Mouse (Mus musculus): Measurements from ENCODE around the gene Isca1.
A peak's percentile ranks its signal among the peaks of the same experiment; 100 is the strongest.

Gene Isca1

DNA sequence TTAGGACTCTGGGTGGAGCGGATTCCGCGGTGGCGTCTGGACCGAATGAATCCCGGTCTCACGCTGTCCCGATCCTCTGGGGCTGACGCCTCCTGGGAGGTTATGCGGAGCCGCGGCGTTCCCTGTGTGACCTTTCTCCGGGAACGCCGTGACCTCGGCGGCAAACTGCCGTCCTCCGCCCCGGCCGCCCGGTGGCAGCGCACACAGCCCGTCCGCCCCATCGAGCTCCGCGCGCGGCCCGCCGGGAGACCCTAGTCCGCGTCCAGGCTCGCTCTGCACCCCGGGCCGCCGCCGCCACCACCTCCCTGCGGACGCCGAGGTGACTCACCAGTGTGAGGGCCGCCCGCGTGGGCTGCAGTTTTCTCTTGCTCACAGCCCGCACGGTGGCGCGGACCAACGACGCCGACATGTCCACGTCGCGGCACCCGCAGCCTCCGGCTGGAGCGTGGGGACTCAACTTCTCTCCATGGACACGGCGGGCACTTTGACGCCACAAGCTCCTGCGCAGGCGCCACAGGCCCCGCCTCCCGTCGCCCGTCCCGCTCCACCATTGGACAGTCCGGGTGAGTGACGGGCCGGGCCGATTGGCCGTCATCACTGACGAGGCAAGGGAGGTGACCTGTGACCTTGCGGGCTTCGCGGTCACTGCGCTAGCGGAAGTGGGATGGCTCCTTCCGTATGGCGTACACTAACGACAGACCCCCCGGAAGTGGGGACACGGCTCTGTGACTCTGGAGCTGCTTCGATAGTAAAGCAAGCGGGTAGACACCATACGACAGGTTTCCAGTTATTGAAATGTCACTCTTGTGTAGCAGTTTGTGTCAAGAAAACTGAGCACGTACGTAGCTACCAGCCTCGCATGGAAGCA, at the start of gene Isca1:
Gene Isca1 (minus strand): TSS at position 515 of the 868 bp plus-strand sequence.
- peak; percentile 98 for DNase-seq (ENCODE audit: low read depth, low spot score)

DNA sequence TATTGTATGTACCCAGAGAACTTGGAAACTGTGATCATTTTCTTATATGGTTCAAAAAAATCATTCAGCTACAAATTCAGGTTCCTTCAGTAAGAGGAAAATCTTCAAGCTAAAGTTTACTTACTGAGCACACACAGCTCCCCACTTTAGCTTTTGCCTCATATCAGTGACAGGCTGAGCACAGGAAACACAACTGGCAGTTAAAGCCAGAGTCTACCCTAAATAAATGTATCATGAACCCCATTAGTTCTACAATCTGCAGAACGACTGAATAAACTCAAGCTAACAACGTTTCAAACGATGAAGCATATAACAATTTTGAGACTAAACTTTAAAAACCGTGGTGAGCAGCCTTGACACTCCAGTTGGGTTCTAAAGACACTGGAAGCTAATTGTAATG, 47.7 kb upstream of the Isca1 start:
- DNase-seq (ENCODE audit: low read depth, low spot score): no peak

GRCm38 (mm10) chr13:59814109-59814591, 44.5 kb upstream of the Isca1 start:
- no peak for DNase-seq (ENCODE audit: low read depth, low spot score)

DNA sequence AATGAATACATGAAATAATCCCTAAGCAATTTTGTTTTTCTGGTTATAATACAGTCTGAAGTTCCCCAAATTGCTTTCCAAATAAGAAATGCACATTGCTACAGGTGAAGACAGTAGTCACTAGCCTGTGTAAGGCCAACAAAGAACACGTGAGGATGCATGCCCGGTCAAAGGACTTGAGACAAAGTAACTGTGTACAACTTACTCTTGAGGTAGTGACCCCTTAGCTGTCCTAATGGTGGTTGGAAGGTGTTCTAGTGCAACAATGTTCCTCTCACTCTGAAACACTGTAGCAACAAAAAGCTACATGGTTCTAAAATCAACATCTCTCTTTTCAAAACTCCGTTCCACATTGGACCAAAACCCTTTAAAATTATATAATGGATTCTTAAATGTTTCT, 42.0 kb upstream of the Isca1 start:
- no peak for DNase-seq (ENCODE audit: low read depth, low spot score)

DNA sequence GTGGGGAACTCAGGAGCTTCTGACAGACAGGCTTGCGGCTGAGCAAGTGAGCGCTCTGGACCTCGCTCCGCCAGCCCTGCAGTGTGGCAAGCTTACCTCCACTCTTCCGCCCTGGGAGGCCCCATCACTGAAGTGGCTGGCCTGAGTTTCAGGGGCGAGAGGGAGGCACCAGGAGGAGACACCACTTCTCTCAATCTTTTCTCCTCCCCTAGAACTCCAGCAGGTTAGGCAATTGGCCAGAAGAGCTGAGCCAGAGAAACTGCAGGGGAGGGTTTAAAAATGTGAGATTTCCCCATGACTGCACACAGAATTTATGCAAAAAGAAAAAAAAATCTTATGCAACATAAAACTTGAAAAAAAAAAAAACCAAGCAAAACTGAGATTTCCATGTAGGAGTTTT, 31.4 kb upstream of the Isca1 start:
- DNase-seq (ENCODE audit: low read depth, low spot score): no peak

DNA sequence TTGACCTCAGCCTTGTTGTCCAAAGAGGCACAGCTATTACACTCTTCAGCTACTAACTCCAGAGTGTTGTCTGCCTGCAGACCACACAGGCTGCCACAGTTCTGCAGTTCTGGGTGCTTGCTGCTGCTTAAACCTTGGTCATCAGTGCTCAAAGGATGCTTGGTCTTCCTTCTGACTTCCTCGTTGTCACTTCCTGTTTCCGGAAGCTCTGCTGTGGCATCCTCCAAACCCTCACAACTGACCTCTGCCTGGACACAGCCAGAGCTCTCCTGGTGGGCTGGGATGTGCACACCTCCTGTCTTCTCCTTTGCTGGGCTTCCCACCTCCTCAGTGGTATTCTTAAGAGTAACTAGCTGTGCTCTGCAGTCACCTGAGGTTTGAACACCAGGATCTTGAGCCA, 30.5 kb upstream of the Isca1 start:
- no peak for DNase-seq (ENCODE audit: low read depth, low spot score)

DNA sequence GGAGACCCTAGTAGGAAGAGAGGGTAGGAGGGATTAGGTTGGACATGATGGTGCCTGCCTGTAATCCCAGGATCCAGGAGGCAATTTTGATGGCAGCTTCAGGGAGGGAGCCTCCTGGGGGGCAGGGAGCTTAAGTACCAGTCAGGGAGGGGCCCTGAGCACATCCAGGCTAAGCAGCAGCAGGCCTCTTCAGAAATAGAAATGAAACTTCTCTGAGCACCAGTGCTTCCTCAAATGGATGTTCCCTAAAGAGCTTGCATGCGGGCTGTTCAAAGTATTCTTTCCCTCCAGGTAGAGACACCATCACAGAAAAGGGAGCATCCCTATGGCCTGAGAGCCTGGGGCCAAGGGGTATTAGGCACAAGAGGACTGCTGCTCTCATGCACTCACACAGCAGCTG, 28.7 kb upstream of the Isca1 start:
- DNase-seq (ENCODE audit: low read depth, low spot score): peak; percentile 62

DNA sequence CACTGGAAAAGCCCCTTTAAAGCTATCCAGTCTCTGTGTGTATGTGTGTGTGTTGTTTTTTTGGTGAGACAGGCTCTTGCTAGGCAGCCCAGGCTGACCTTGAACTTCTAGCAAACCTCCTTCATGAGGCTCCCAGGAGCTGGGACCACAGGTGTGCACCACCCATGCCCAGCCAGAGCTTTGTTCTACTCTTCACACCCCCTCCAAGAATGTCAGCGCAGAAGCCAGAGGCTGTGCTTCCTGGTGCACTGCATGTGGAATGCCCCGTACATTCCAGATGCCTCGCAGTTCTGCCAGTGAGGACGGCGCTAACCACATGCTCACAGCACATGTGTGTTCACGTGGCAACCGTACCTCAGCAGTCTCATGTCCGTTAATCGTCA, 26.8 kb upstream of the Isca1 start:
- DNase-seq (ENCODE audit: low read depth, low spot score): no peak

DNA sequence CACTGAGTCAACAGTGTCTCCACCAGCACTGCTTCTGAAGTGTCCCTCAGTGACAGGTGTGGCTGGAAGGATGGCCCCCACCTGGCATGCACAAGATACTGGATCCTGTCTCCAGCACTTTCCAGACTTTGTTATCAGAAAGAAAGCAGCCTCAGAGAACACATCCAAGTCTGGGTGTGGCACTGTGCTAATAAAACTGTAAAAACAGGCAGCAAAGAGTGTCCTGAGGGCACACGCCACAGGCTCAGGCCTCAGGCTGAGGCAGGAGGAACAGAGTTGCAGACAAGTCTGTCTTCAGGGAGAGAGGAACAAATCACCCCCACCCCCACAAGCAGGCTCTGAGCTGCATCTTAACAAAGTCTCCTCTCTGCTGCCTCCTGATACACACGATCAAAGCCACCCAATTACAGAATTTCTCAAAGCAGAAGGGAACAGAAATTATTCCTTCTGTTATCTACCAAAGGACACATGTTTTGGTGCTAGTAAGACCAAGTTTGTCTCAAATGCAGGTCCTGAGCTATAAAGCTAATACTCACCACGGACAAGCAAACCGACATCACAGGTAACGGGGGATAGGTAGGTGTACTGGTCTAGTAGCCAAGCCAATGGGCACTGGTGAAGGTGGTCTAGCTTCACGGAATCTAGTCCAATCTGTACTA, 26.3 kb upstream of the Isca1 start:
- no peak for DNase-seq (ENCODE audit: low read depth, low spot score)

- no peak for DNase-seq (ENCODE audit: low read depth, low spot score)
Observed at GRCm38 (mm10) chr13:59794786-59795185, 25.2 kb upstream of the Isca1 start.

DNA sequence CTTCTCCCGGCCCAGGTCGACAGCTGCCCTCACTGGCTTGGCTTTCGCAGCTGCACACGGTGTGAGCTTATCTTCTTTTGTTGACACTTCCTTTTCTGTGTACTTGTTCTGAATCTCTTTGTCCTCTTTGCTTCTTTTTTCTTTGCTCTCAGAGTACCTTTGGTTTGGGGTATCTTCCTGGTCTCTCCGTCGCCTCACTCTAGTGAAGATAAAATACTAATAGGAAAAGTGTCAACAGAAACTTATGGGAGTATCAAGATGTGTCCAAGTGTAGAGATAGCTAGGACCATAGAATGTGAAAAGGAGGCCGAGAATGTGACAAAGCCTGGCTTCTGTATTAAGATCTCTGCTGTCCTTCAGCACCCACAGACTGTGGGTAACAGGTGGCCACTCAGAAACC, 12.5 kb upstream of the Isca1 start, which contains the start of gene Gm49354:
Gene Gm49354 (minus strand): TSS at position 101 of the 400 bp plus-strand sequence.
- DNase-seq (ENCODE audit: low read depth, low spot score): no peak

GRCm38 (mm10) chr13:59779744-59780264, 10.2 kb upstream of the Isca1 start:
- DNase-seq (ENCODE audit: low read depth, low spot score): peak; percentile 16

DNA sequence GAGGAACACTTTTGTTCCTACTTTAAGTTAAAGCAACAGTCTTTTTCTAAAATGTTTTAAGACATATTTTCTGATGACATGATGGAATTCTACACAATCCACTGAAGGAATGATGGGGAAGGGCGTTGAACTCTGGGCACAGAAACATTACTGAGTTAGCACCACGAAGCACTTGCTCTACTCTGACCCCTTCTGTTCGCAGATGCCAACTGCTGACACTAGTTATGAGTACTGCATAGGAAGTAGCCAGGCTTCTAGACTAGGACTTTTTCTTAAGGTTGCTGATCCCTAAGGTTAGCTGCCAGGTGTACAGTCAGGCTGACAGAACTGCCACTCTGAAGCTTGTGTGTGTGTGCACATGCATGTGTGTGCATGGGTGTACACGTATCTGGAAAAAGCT, 9.6 kb upstream of the Isca1 start:
- peak; percentile 32 for DNase-seq (ENCODE audit: low read depth, low spot score)

DNA sequence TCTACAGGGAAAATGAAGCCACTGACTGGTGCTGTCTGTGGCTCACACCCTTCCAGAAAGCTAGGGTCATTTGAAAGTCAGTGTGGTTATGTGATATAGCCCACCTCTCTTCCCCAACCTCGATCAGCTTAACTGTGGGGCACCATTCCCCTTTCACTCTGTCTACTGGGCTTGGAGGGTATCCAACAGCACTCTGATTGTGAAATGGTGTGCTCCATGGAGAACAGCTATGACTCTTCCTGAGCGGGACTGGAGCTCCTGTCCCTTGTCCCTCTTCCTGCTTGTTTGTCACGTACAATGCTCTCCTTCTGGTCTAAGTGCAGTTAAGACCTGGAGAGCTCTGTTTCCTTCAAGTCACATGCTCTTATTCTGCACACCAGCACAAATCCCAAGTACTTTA, 5.6 kb upstream of the Isca1 start:
- no peak for DNase-seq (ENCODE audit: low read depth, low spot score)

DNA sequence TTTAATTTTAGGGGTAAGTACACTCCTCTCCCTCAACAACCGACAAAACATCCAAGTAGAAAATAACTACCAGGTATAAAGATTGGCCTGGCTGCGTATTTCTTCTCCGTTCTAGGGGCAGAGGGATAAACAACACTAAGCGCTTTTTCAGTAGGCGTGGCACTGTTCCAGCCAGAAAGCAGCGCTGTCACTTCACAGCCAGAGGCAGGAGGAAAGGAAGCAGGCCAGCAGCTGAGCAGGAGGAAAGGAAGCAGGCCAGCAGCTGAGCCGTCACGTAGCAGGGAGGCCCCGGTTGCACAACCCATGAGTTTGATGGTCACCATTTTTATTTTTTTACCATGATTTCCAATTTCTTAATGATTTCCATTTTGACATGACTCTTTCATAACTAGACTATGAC, 1.6 kb upstream of the Isca1 start:
- DNase-seq (ENCODE audit: low read depth, low spot score): no peak

DNA sequence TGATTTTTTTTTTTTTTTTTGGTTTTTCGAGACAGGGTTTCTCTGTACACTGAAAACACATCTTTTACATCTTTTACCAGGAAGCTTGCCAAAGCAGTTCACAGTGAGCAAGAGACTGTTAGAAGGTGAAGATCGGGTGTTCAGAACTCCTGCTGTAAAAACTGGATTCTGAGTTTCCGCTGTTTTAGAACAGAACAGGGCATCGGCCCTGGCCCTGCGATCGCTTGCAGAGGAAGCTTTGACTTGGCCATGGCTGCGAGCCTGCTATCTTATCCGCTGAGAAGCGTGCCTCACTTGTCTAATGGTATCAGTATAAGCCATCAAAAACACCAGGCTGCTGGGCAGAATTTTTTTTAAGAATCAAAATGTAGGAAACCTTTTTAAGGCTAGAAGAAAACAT, 1.2 kb upstream of the Isca1 start:
- DNase-seq (ENCODE audit: low read depth, low spot score): peak; percentile 26

DNA sequence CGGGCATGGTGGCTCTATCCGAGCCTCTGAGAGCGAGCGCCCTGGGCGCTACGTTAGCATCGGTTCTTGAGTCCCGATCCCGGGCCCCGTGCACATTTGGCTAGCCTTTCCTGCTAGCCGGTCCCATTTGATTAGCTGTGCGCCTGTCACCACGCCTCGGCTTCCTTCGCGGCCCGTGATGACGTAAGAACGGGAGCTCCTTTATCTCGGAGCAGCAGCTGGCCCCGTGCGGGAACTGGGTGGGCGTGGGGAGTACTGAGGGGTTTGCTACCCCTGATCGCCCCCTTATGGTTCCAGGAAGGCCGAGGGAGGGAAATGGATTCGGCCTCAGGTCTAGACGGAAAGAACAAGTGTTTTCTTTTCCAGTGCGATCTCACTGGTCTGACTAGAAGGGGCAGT, 553 bp upstream of the Isca1 start:
- DNase-seq (ENCODE audit: low read depth, low spot score): peak; percentile 90

- peak; percentile 49 for DNase-seq (ENCODE audit: low read depth, low spot score)
Observed at GRCm38 (mm10) chr13:59768531-59768930, 1.1 kb downstream of the Isca1 start.

GRCm38 (mm10) chr13:59766786-59767515, 2.7 kb downstream of the Isca1 start:
- no peak for DNase-seq (ENCODE audit: low read depth, low spot score)

DNA sequence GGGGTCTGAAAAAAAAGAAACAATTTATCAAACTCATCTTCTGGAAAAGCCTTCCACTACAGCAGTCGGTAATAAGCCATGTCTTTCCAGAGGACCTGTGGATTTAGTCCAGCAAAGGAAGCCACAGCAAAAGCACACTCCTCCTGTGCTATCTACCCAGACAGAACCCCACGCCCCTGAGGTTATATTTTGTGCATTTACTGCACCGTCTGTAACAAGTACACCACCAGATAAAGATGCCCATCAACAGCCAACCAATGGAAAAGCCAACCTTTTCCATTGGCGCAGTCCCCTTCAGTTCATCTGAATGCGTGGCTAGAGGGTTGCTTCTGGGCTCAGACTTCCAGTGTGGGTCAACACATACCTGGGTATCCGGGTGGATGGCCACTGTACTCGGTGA, 6.8 kb downstream of the Isca1 start:
- no peak for DNase-seq (ENCODE audit: low read depth, low spot score)

GRCm38 (mm10) chr13:59756906-59757305, 12.7 kb downstream of the Isca1 start:
- no peak for DNase-seq (ENCODE audit: low read depth, low spot score)

- DNase-seq (ENCODE audit: low read depth, low spot score): no peak
Observed at GRCm38 (mm10) chr13:59750310-59750709, 19.3 kb downstream of the Isca1 start.
